Mouse (Mus musculus) small intestine, adult 2 months (tissue): ENCODE measurements around the gene Dnajc15. TPM values are rescaled to one million over a fixed set of nuclear protein-coding genes. Genes with fewer than 3 reads are reported as not detected.
"Not testable (repeated sequence)": the region's sequence is repeated elsewhere in the genome, so short reads cannot be mapped to it uniquely, and the experiment has no call there.

Source experiments
- H3K27ac ChIP-seq: fragments of 200-500 bp; 2 replicates; pipeline ENCODE4 v1.5.1; 2012; ENCODE audit warnings: low read depth, low read length, control low read depth, inconsistent platforms; ENCODE audit not compliant: insufficient read depth
- H3K27me3 ChIP-seq: fragments of 200-500 bp; 2 replicates; pipeline ENCODE4 v1.6.1; 2012; ENCODE audit warnings: mild to moderate bottlenecking, moderate library complexity, low read length, inconsistent platforms; ENCODE audit not compliant: control insufficient read depth, insufficient read depth
- H3K36me3 ChIP-seq: fragments of 200-500 bp; 2 replicates; pipeline ENCODE4 v1.6.1; 2012; ENCODE audit warnings: mild to moderate bottlenecking, low read length, control low read depth, inconsistent platforms; ENCODE audit not compliant: control insufficient read depth, insufficient read depth
- H3K4me1 ChIP-seq: fragments of 200-500 bp; 2 replicates; pipeline ENCODE4 v1.6.1; 2012; ENCODE audit warnings: low read length, inconsistent platforms, mixed read lengths; ENCODE audit not compliant: control insufficient read depth, insufficient read depth, insufficient read length
- H3K4me3 ChIP-seq: fragments of 200-500 bp; 2 replicates; pipeline ENCODE4 v1.5.1; 2012; ENCODE audit warnings: low read depth, mild to moderate bottlenecking, control low read depth, inconsistent platforms, low read length, moderate library complexity
- CTCF ChIP-seq: fragments of 200-500 bp; IDR thresholded peaks from 2 replicates; pipeline ENCODE4 v1.5.1; 2012; ENCODE audit warnings: low read depth, mild to moderate bottlenecking, control low read depth, inconsistent platforms, low read length, moderate library complexity, mixed read lengths; ENCODE audit not compliant: insufficient replicate concordance, insufficient read length; ENCODE audit errors: extremely low read depth
- POLR2A ChIP-seq: fragments of 200-500 bp; IDR thresholded peaks from 2 replicates; pipeline ENCODE4 v1.6.1; 2012; ENCODE audit warnings: low read depth, mild to moderate bottlenecking, control low read depth, inconsistent platforms, low read length, moderate library complexity
- WGBS: fragments of 180-500 bp; shearing (Covaris S2); methylation state at CpG from one replicate; pipeline ENCODE4 v1.1.7; 2018; 5-methylcytosine and 5-hydroxymethylcytosine counted together
- polyA plus RNA-seq: library from polyadenylated mRNA; depleted of rRNA; stranded (reverse); fragments of >200 nt; gene quantifications from 2 replicates; pipeline ENCODE4 v1.2.3, GENCODE M21; 2012

Gene Dnajc15
- polyA plus RNA-seq, 1 experiment, result 4.8 TPM

DNA sequence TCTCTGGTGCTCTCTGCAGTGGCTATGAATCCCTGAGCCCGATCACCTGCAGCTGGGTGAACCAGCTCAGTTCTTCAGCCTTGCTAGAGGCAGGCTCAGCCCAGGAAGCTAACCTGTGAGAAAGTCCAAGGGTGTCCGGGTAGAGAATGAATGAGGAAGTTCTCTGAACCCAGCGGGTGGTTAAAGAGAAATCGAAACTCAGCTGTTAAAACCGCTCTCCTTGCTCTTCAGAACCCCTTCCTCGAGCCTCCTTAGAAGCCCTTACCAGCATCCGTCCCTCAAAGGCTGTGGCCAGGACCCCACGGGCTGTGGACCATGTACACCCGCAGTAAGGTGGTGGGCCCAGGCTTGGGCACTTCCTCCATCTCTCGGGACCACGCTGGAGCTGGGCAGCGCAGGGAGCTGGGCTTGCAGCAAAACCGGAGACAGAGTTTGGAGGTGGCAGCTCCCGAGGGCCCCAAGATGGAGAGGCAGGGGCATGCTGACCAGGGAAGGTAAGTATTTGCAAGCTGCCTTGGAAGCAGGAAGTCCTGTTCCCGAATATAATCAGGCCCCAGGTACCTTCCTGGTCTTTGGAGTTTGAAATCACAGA, 29.3 kb upstream of the Dnajc15 start, which contains the start of gene Epsti1:
Gene Epsti1 (plus strand): TSS at position 69 of the 592 bp plus-strand sequence.
- no peaks in the 10 kb centered on the region for H3K36me3 ChIP-seq
- peak within 1 kb of the TSS; percentile 99 for H3K27ac ChIP-seq
- TF ChIP-seq POLR2A, result peak; percentile 50; the same call in 1 of the 2 replicates
- TF ChIP-seq CTCF, result no peak
- H3K4me3 ChIP-seq, result peak within 1 kb of the TSS; percentile 99
- no peaks in the 10 kb centered on the region for H3K27me3 ChIP-seq
- H3K4me1 ChIP-seq, result peaks cover 17% of the 10 kb centered on the region; the same call in 1 of the 2 replicates
- 11% methylated on average over 15 of the region's 15 CpGs for WGBS

DNA sequence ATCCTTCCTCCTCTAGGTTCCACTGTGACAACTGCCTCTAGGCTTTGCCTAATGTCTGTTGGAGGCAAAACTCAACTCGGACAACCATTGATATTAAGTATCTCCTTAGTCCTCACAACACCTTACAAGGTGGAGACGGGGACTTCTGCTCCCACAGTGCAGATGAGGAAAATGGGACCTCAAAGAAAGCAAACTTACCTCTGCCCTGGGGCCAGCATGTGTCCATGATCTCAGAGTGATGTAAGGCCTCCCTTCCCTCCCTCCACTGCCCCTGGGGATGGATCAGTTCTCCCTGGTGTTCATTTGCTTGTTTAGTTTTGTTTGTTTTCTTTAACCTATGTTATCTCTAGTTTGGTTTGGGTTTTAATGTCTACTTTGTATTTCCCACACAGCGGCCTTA, 27.6 kb upstream of the Dnajc15 start:
- WGBS, result 95% methylated on average over 3 of the region's 3 CpGs
- TF ChIP-seq CTCF (no peak), POLR2A (no peak)
- Histone ChIP-seq H3K36me3 (no peaks in the 10 kb centered on the region), H3K27me3 (no peaks in the 10 kb centered on the region), H3K4me1 (peaks cover 17% of the 10 kb centered on the region; the same call in 1 of the 2 replicates), H3K27ac (no peak overlapping the region), H3K4me3 (no peak overlapping the region)

DNA sequence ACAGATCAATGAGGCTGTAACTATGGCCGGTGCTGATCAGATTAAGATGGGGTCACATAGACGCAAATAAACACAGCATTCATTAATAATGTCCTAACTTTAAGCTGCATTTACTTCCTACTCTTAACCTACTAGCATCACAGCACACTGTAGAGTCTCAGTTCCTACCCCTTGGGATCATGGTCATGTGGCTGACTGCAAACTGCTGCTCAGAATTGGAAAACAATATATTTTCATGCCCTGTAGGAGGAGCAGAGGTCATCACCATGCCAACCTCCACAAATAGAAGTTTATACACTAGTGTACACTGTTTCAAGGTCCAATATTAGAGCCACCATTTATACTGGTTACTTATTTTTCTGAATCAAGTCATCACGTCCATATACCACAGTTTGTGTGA, 21.0 kb upstream of the Dnajc15 start:
- Histone ChIP-seq H3K4me3 (no peak overlapping the region), H3K27me3 (no peaks in the 10 kb centered on the region), H3K36me3 (no peaks in the 10 kb centered on the region), H3K27ac (no peak overlapping the region), H3K4me1 (no peaks in the 10 kb centered on the region)
- WGBS, result 70% methylated on average over 3 of the region's 3 CpGs
- TF ChIP-seq POLR2A (no peak), CTCF (no peak)

DNA sequence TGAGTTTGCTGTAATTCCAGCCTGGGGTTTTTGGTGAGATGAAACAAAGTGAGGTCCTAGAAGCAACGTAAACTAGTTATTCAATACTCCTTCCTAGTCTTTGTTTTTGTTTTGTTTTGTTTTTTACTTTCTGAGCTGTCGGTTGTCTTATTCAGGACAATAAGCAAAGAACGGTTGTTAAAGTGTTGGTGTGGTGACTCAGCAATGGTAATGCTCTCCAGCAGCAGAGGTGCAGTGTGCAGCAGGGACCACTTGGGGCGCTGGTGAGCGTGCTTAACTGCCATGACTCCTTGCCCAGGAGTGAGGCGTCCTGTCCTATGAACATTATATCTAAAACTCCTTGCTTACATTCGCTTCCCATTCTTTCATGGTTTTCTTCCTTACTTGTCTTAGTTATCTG, 15.0 kb upstream of the Dnajc15 start:
- H3K36me3 ChIP-seq, result no peaks in the 10 kb centered on the region
- H3K27ac ChIP-seq, result no peak overlapping the region
- TF ChIP-seq POLR2A, result no peak
- peak; percentile 29; the same call in 1 of the 2 replicates for TF ChIP-seq CTCF
- H3K4me1 ChIP-seq, result no peaks in the 10 kb centered on the region
- no peak overlapping the region for H3K4me3 ChIP-seq
- WGBS, result 89% methylated on average over 7 of the region's 7 CpGs
- no peaks in the 10 kb centered on the region for H3K27me3 ChIP-seq

- WGBS, result 85% methylated on average over 4 of the region's 4 CpGs
- H3K4me3 ChIP-seq, result no peak overlapping the region
- TF ChIP-seq POLR2A, result no peak
- no peak for TF ChIP-seq CTCF
- no peaks in the 10 kb centered on the region for H3K4me1 ChIP-seq
- no peaks in the 10 kb centered on the region for H3K27me3 ChIP-seq
- H3K36me3 ChIP-seq, result no peaks in the 10 kb centered on the region
- no peak overlapping the region for H3K27ac ChIP-seq
Measured at GRCm38 (mm10) chr14:77886941-77887340, 12.0 kb upstream of the Dnajc15 start.

DNA sequence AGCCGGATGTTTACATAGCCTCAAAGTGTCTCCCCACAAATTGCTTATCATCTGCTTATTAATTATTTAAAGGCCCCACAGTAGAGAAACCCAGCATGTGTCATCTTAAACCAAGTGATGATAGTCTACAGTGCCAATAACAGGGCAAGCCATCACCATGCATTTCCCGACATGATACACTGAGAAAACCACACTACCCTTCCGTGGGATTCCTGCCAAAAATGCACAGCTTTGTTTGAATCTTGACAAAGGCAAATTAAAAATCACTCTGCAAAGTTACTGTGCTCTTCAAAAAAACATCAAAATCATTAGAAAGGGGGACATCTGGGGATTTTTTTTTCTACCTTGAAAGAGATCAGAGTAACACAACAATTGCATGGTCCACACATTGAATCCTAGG, 11.5 kb upstream of the Dnajc15 start:
- no peaks in the 10 kb centered on the region for H3K36me3 ChIP-seq
- no peak overlapping the region for H3K4me3 ChIP-seq
- no peak overlapping the region for H3K27ac ChIP-seq
- WGBS, result 71% methylated on average over 3 of the region's 3 CpGs
- no peaks in the 10 kb centered on the region for H3K27me3 ChIP-seq
- TF ChIP-seq CTCF (no peak), POLR2A (no peak)
- no peaks in the 10 kb centered on the region for H3K4me1 ChIP-seq

DNA sequence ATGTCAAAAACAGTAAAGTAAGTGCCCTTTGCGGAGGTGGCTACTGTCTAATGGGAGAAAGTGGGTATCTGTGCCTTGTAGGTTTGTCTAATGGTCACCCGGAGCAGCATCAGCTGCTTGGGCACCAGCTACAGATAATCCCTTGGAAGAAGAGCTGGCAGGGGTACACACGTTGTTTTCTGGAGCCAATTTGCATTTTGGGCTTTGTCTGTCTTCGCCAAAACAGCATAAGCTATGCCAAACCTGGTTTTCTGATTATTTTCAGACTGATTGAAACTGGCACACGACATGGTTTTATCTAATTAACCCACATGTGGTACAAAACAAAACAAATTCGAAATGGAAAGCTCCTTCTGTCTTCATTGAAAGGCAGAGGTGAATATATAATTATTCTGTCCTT, 7.7 kb upstream of the Dnajc15 start:
- no peak overlapping the region for H3K27ac ChIP-seq
- H3K27me3 ChIP-seq, result no peaks in the 10 kb centered on the region
- WGBS, result 82% methylated on average over 6 of the region's 6 CpGs
- H3K36me3 ChIP-seq, result no peaks in the 10 kb centered on the region
- TF ChIP-seq CTCF, result no peak
- no peak overlapping the region for H3K4me3 ChIP-seq
- H3K4me1 ChIP-seq, result no peaks in the 10 kb centered on the region

DNA sequence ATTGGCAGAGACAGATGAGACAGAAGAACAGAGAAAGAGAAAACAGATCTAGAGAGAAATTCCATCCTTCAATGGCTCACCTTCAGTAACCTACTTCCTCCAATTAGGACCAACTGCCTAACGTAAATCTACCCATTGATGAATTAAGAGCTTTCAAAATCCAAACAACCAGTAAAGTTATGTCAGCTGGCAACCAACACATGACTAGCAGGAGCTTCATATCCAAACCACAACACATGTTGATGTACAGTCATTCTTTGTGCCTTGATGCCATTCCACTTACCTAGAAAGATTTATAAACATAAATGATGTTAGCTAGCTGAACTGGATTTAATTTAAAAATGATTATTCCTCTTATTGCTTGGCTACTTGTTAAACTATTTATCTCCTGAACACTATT, 7.1 kb upstream of the Dnajc15 start:
- Histone ChIP-seq H3K4me1 (no peaks in the 10 kb centered on the region), H3K27me3 (no peaks in the 10 kb centered on the region), H3K27ac (no peak overlapping the region), H3K36me3 (no peaks in the 10 kb centered on the region), H3K4me3 (no peak overlapping the region)
- TF ChIP-seq POLR2A (no peak), CTCF (no peak)
- 79% methylated on average over 1 of the region's 1 CpGs for WGBS

GRCm38 (mm10) chr14:77877876-77878275, 3.0 kb upstream of the Dnajc15 start:
- H3K27ac ChIP-seq, H3K27me3 ChIP-seq, H3K4me1 ChIP-seq, H3K36me3 ChIP-seq, H3K4me3 ChIP-seq: not testable (repeated sequence)
- WGBS, result 82% methylated on average over 2 of the region's 2 CpGs
